Mouse (Mus musculus) small intestine, adult 2 months (tissue): ENCODE measurements around the gene Elovl4.

ENCODE experiments used
- CTCF ChIP-seq: fragments of 200-500 bp; IDR thresholded peaks from 2 replicates; pipeline ENCODE4 v1.5.1; 2012; ENCODE audit warnings: low read depth, mild to moderate bottlenecking, control low read depth, inconsistent platforms, low read length, moderate library complexity, mixed read lengths; ENCODE audit not compliant: insufficient replicate concordance, insufficient read length; ENCODE audit errors: extremely low read depth
- POLR2A ChIP-seq: fragments of 200-500 bp; IDR thresholded peaks from 2 replicates; pipeline ENCODE4 v1.6.1; 2012; ENCODE audit warnings: low read depth, mild to moderate bottlenecking, control low read depth, inconsistent platforms, low read length, moderate library complexity

DNA sequence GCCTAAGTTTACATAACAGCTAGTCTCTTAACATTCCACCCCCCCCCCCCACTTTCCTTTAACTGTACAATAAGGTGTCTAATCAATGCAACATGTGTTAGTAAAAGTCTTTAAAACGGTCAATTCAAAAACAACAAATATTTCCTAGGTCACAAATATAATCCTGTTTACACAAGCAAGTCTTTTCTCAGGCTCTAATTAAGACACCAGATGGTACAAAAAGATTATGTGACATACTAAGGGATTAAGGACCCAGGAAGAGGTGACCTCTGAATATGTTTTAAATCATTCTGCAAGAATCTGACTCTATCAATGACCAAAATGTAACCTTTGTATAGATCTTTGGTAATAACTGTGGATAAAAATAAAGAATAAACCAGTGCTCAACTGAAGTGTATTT is 20.6 kb downstream of the Elovl4 start:
- TF ChIP-seq POLR2A (no peak), CTCF (no peak)
